Mouse (Mus musculus): ENCODE measurements at regions not wholly inside any gene's neighbourhood (a gene's known extent, or its start where the extent isn't known, plus 50 kb on each side); places are given as distances from the start of the nearest gene placed in this dataset.
A peak's percentile ranks its signal among the peaks of the same experiment; 100 is the strongest.

- DNase-seq (ENCODE audit: low spot score in 2 of 2): no peak
Observed at GRCm38 (mm10) chr11:8377301-8377700, 287.0 kb downstream of the Tns3 start.

- DNase-seq (ENCODE audit: low spot score in 2 of 2): no peak
Observed at GRCm38 (mm10) chr11:8365545-8365944, 298.8 kb downstream of the Tns3 start.

GRCm38 (mm10) chr11:8364703-8365433 lies 299.5 kb downstream of the Tns3 start:
- DNase-seq (ENCODE audit: low spot score in 2 of 2): no peak

- no peak for DNase-seq (ENCODE audit: low spot score in 2 of 2)
Observed at GRCm38 (mm10) chr11:8344938-8345337, 319.4 kb downstream of the Tns3 start.

GRCm38 (mm10) chr11:8302347-8303188 lies 361.8 kb downstream of the Tns3 start:
- DNase-seq (ENCODE audit: low spot score in 2 of 2): peak; percentile 55 to 72

- DNase-seq (ENCODE audit: low spot score in 2 of 2): peak in 1 of 2 experiments; percentile 7
Observed at GRCm38 (mm10) chr11:8297462-8297861, 366.9 kb downstream of the Tns3 start.

- DNase-seq (ENCODE audit: low spot score in 2 of 2): no peak
Observed at GRCm38 (mm10) chr11:8293322-8294014, 370.9 kb downstream of the Tns3 start.

GRCm38 (mm10) chr11:8285271-8285670 lies 379.1 kb downstream of the Tns3 start:
- no peak for DNase-seq (ENCODE audit: low spot score in 2 of 2)

- DNase-seq (ENCODE audit: low spot score in 2 of 2): no peak
Observed at GRCm38 (mm10) chr11:8275203-8275602, 389.1 kb downstream of the Tns3 start.

GRCm38 (mm10) chr11:8269171-8269570 lies 395.2 kb downstream of the Tns3 start:
- no peak for DNase-seq (ENCODE audit: low spot score in 2 of 2)

GRCm38 (mm10) chr11:8254036-8254435 lies 410.3 kb downstream of the Tns3 start:
- peak; percentile 50 to 59 for DNase-seq (ENCODE audit: low spot score in 2 of 2)

- no peak for DNase-seq (ENCODE audit: low spot score in 2 of 2)
Observed at GRCm38 (mm10) chr11:8251360-8251759, 413.0 kb downstream of the Tns3 start.

- no peak for DNase-seq (ENCODE audit: low spot score in 2 of 2)
Observed at GRCm38 (mm10) chr11:8249468-8249867, 414.9 kb downstream of the Tns3 start.

- DNase-seq (ENCODE audit: low spot score in 2 of 2): no peak
Observed at GRCm38 (mm10) chr11:8247535-8247934, 416.8 kb downstream of the Tns3 start.

GRCm38 (mm10) chr11:8247024-8247423 lies 417.3 kb downstream of the Tns3 start:
- DNase-seq (ENCODE audit: low spot score in 2 of 2): no peak

GRCm38 (mm10) chr11:8245408-8246003 lies 418.8 kb downstream of the Tns3 start:
- DNase-seq (ENCODE audit: low spot score in 2 of 2): peak; percentile 17 to 22

GRCm38 (mm10) chr11:8238498-8238897 lies 425.8 kb downstream of the Tns3 start:
- no peak for DNase-seq (ENCODE audit: low spot score in 2 of 2)

GRCm38 (mm10) chr11:8237556-8237955 lies 426.8 kb downstream of the Tns3 start:
- no peak for DNase-seq (ENCODE audit: low spot score in 2 of 2)

GRCm38 (mm10) chr11:8236056-8236455 lies 428.3 kb downstream of the Tns3 start:
- no peak for DNase-seq (ENCODE audit: low spot score in 2 of 2)

- DNase-seq (ENCODE audit: low spot score in 2 of 2): no peak
Observed at GRCm38 (mm10) chr11:8232636-8233189, 431.6 kb downstream of the Tns3 start.

GRCm38 (mm10) chr11:8229787-8230186 lies 434.5 kb downstream of the Tns3 start:
- DNase-seq (ENCODE audit: low spot score in 2 of 2): peak in 1 of 2 experiments; percentile 19

All from layer of hippocampus, postnatal 10 days (tissue).